Mouse (Mus musculus) CH12.LX (cell line): Measurements from ENCODE around the gene Rpl23.

Experiments used
- CTCF ChIP-seq, 2 experiments: IDR thresholded peaks in 1 of 2; conservative IDR thresholded peaks in 1 of 2; 2 replicates each; pipeline ENCODE4 v1.5.1; 2011 to 2012; ENCODE audit warnings: low read depth in 2 of 2, low read length in 2 of 2, improper control_type of control experiment in 1 of 2, inconsistent platforms in 1 of 2, mild to moderate bottlenecking in 1 of 2, moderate library complexity in 1 of 2
- EP300 ChIP-seq: IDR thresholded peaks from 2 replicates; pipeline ENCODE4 v1.6.1; 2011; ENCODE audit warnings: low read length, improper control_type of control experiment
- ETS1 ChIP-seq: conservative IDR thresholded peaks from 2 replicates; pipeline ENCODE4 v1.6.1; 2012; ENCODE audit warnings: low read depth, mild to moderate bottlenecking, inconsistent platforms, low read length, improper control_type of control experiment, moderate library complexity
- JUN ChIP-seq: IDR thresholded peaks from 2 replicates; pipeline ENCODE4 v1.6.1; 2011; ENCODE audit warnings: low read depth, mild to moderate bottlenecking, low read length, improper control_type of control experiment, moderate library complexity; ENCODE audit not compliant: insufficient read depth
- MAX ChIP-seq: IDR thresholded peaks from 2 replicates; pipeline ENCODE4 v1.6.1; 2011; ENCODE audit warnings: low read length, improper control_type of control experiment
- MYC ChIP-seq: IDR thresholded peaks from 2 replicates; pipeline ENCODE4 v1.6.1; 2011; ENCODE audit warnings: low read depth, mild to moderate bottlenecking, improper control_type of control experiment, low read length
- NELFE ChIP-seq: IDR thresholded peaks from 2 replicates; pipeline ENCODE4 v1.6.1; 2011; ENCODE audit warnings: low read depth, low read length, improper control_type of control experiment
- POLR2A ChIP-seq: IDR thresholded peaks from 2 replicates; pipeline ENCODE4 v1.6.1; 2011; ENCODE audit warnings: low read depth, mild to moderate bottlenecking, improper control_type of control experiment, low read length
- RAD21 ChIP-seq: IDR thresholded peaks from 2 replicates; pipeline ENCODE4 v1.6.1; 2011; ENCODE audit warnings: low read depth, mild to moderate bottlenecking, low read length, improper control_type of control experiment, moderate library complexity
- SIN3A ChIP-seq: IDR thresholded peaks from 2 replicates; pipeline ENCODE4 v1.6.1; 2012; ENCODE audit warnings: low read length, improper control_type of control experiment, inconsistent platforms
- TBP ChIP-seq: conservative IDR thresholded peaks from 2 replicates; pipeline ENCODE4 v1.6.1; 2011; ENCODE audit warnings: low read depth, low read length, improper control_type of control experiment
- TCF12 ChIP-seq: IDR thresholded peaks from 2 replicates; pipeline ENCODE4 v1.6.1; 2014; ENCODE audit warnings: low read depth, mild to moderate bottlenecking, inconsistent platforms, low read length, improper control_type of control experiment
- UBTF ChIP-seq: IDR thresholded peaks from 2 replicates; pipeline ENCODE4 v1.6.1; 2012; ENCODE audit warnings: low read depth, mild to moderate bottlenecking, inconsistent platforms, low read length, improper control_type of control experiment, moderate library complexity
- ZNF384 ChIP-seq: IDR thresholded peaks from 2 replicates; pipeline ENCODE4 v1.6.1; 2012; ENCODE audit warnings: low read depth, low read length, improper control_type of control experiment, inconsistent platforms

GRCm38 (mm10) chr11:97827654-97828053 is 45.4 kb upstream of the Rpl23 start:
- TF ChIP-seq POLR2A (no peak), ZNF384 (no peak), CTCF (conservative IDR thresholded peaks at IDR 0.05 in 1 of 2, IDR thresholded peaks at IDR 0.05 in 1 of 2; ENCODE audit: low read depth in 2 of 2, low read length in 2 of 2) (no peak), JUN (no peak), EP300 (no peak), MAX (no peak), ETS1 (no peak), NELFE (no peak), SIN3A (no peak), TCF12 (no peak), MYC (no peak), UBTF (no peak), RAD21 (no peak), TBP (no peak)
